Mouse (Mus musculus) hindbrain, embryonic 16.5 days (tissue): ENCODE results near the gene Pakap. TPM values are rescaled to one million over a fixed set of nuclear protein-coding genes. Genes with fewer than 3 reads are reported as not detected.
A peak's percentile ranks its signal among the peaks of the same experiment; 100 is the strongest.

ENCODE experiments used
- ATAC-seq: fragments of 200-750 bp; cut with Nextera tagmentation; 2 replicates; pipeline ENCODE4 v1.8.0; 2017; ENCODE audit warnings: moderate TSS enrichment, moderate library complexity
- H3K27ac ChIP-seq: fragments of 300-500 bp; sonication (generic); 2 replicates; pipeline ENCODE4 v1.5.1; 2014; ENCODE audit warnings: low read depth, mild to moderate bottlenecking, control low read depth, low read length, moderate library complexity
- H3K27me3 ChIP-seq: fragments of 300-500 bp; sonication (generic); replicated peaks from 2 replicates; pipeline ENCODE4 v1.6.1; 2014; ENCODE audit warnings: low read length; ENCODE audit not compliant: control insufficient read depth, insufficient read depth
- H3K36me3 ChIP-seq: fragments of 300-500 bp; sonication (generic); 2 replicates; pipeline ENCODE4 v1.6.1; 2014; ENCODE audit warnings: mild to moderate bottlenecking, low read length, moderate library complexity, mixed read lengths; ENCODE audit not compliant: control insufficient read depth, insufficient read depth
- H3K4me1 ChIP-seq: fragments of 300-500 bp; sonication (generic); 2 replicates; pipeline ENCODE4 v1.6.1; 2014; ENCODE audit warnings: low read depth, low read length; ENCODE audit not compliant: control insufficient read depth, insufficient read depth
- H3K4me2 ChIP-seq: fragments of 300-500 bp; sonication (generic); 2 replicates; pipeline ENCODE4 v1.6.1; 2014; ENCODE audit warnings: mild to moderate bottlenecking, low read length, control low read depth, moderate library complexity
- H3K4me3 ChIP-seq: fragments of 300-500 bp; sonication (generic); 2 replicates; pipeline ENCODE4 v1.5.1; 2014; ENCODE audit warnings: mild to moderate bottlenecking, low read length, control low read depth, moderate library complexity
- H3K9ac ChIP-seq: fragments of 300-500 bp; sonication (generic); 2 replicates; pipeline ENCODE4 v1.6.1; 2014; ENCODE audit warnings: low read depth, mild to moderate bottlenecking, control low read depth, low read length, moderate library complexity
- H3K9me3 ChIP-seq: fragments of 300-500 bp; sonication (generic); 2 replicates; pipeline ENCODE4 v1.6.1; 2014; ENCODE audit warnings: mild to moderate bottlenecking, low read length, moderate library complexity; ENCODE audit not compliant: control insufficient read depth
- WGBS: fragments of 180-500 bp; shearing (Covaris S2); extraction: QIAGEN DNeasy Blood & Tissue Kit; methylation state at CpG from one replicate; pipeline ENCODE4 v1.1.7; 2014; 5-methylcytosine and 5-hydroxymethylcytosine counted together
- polyA plus RNA-seq: library from polyadenylated mRNA; unstranded; fragments of >200 nt; fragmentation: Nextera tagmentation; extraction: Ambion mirVana; gene quantifications from 2 replicates; pipeline ENCODE4 v1.2.1, GENCODE M21; 2015

The Pakap gene
- polyA plus RNA-seq, 1 experiment from 2014 or later, result 14.0 TPM

- no peak overlapping the region for H3K4me3 ChIP-seq
- no peaks in the 10 kb centered on the region for H3K36me3 ChIP-seq
- no peaks in the 10 kb centered on the region for H3K27me3 ChIP-seq
- no peak overlapping the region for H3K27ac ChIP-seq
- H3K9ac ChIP-seq, result no peak overlapping the region
- no peaks in the 10 kb centered on the region for H3K4me1 ChIP-seq
- 74% methylated on average over 1 of the region's 1 CpGs for WGBS
- ATAC-seq, result no peak
- no peak overlapping the region for H3K4me2 ChIP-seq
- no peaks in the 10 kb centered on the region for H3K9me3 ChIP-seq
These were observed 57.8 kb downstream of the Pakap start for GRCm38 (mm10) chr4:57625756-57626155.

GRCm38 (mm10) chr4:57626921-57627320, 58.9 kb downstream of the Pakap start:
- Histone ChIP-seq H3K27ac (no peak overlapping the region), H3K9ac (no peak overlapping the region), H3K4me2 (no peak overlapping the region), H3K9me3 (no peaks in the 10 kb centered on the region), H3K4me1 (no peaks in the 10 kb centered on the region), H3K4me3 (no peak overlapping the region), H3K27me3 (no peaks in the 10 kb centered on the region), H3K36me3 (no peaks in the 10 kb centered on the region)
- ATAC-seq, result no peak
- 91% methylated on average over 5 of the region's 5 CpGs for WGBS

- H3K4me2 ChIP-seq, result no peak overlapping the region
- no peak overlapping the region for H3K9ac ChIP-seq
- H3K27me3 ChIP-seq, result no peaks in the 10 kb centered on the region
- peaks cover 10% of the 10 kb centered on the region for H3K4me1 ChIP-seq
- H3K4me3 ChIP-seq, result no peak overlapping the region
- ATAC-seq, result no peak
- no peaks in the 10 kb centered on the region for H3K9me3 ChIP-seq
- no peaks in the 10 kb centered on the region for H3K36me3 ChIP-seq
- no peak overlapping the region for H3K27ac ChIP-seq
- 74% methylated on average over 5 of the region's 5 CpGs for WGBS
These were observed 64.4 kb downstream of the Pakap start for GRCm38 (mm10) chr4:57632386-57632785.

GRCm38 (mm10) chr4:57633052-57633451, 65.1 kb downstream of the Pakap start:
- no peaks in the 10 kb centered on the region for H3K36me3 ChIP-seq
- H3K4me3 ChIP-seq, result no peak overlapping the region
- ATAC-seq, result no peak
- 92% methylated on average over 7 of the region's 7 CpGs for WGBS
- H3K27me3 ChIP-seq, result no peaks in the 10 kb centered on the region
- no peaks in the 10 kb centered on the region for H3K9me3 ChIP-seq
- H3K4me1 ChIP-seq, result peaks cover 10% of the 10 kb centered on the region
- H3K9ac ChIP-seq, result no peak overlapping the region
- no peak overlapping the region for H3K27ac ChIP-seq
- no peak overlapping the region for H3K4me2 ChIP-seq

GRCm38 (mm10) chr4:57634956-57635355, 67.0 kb downstream of the Pakap start:
- no peaks in the 10 kb centered on the region for H3K27me3 ChIP-seq
- H3K9ac ChIP-seq, result no peak overlapping the region
- no peaks in the 10 kb centered on the region for H3K9me3 ChIP-seq
- WGBS, result 56% methylated on average over 1 of the region's 1 CpGs
- H3K4me3 ChIP-seq, result no peak overlapping the region
- ATAC-seq, result no peak
- H3K4me2 ChIP-seq, result no peak overlapping the region
- peaks cover 16% of the 10 kb centered on the region for H3K4me1 ChIP-seq
- no peaks in the 10 kb centered on the region for H3K36me3 ChIP-seq
- no peak overlapping the region for H3K27ac ChIP-seq

GRCm38 (mm10) chr4:57636782-57637482, 69.0 kb downstream of the Pakap start:
- Histone ChIP-seq H3K4me3 (no peak overlapping the region; the same call in 1 of the 2 replicates), H3K9ac (peak overlapping the region; percentile 69)

GRCm38 (mm10) chr4:57637636-57638386, 69.8 kb downstream of the Pakap start:
- no peaks in the 10 kb centered on the region for H3K9me3 ChIP-seq
- H3K4me3 ChIP-seq, result peak overlapping the region; percentile 51
- H3K4me2 ChIP-seq, result peak overlapping the region; percentile 70
- peak; percentile 89 for ATAC-seq
- H3K27me3 ChIP-seq, result no peaks in the 10 kb centered on the region
- WGBS, result 16% methylated on average over 24 of the region's 24 CpGs
- H3K9ac ChIP-seq, result peak overlapping the region; percentile 69
- H3K4me1 ChIP-seq, result peaks cover 18% of the 10 kb centered on the region
- no peaks in the 10 kb centered on the region for H3K36me3 ChIP-seq
- peak overlapping the region; percentile 83 for H3K27ac ChIP-seq

More at GRCm38 (mm10) chr4:57636782-57637482, 69.0 kb downstream of the Pakap start:
- 67% methylated on average over 9 of the region's 9 CpGs for WGBS
- H3K36me3 ChIP-seq, result no peaks in the 10 kb centered on the region
- no peaks in the 10 kb centered on the region for H3K9me3 ChIP-seq
- ATAC-seq, result peak; percentile 22; the same call in 1 of the 2 replicates
- H3K27me3 ChIP-seq, result no peaks in the 10 kb centered on the region
- H3K4me2 ChIP-seq, result peak overlapping the region; percentile 70
- H3K27ac ChIP-seq, result peak overlapping the region; percentile 83
- H3K4me1 ChIP-seq, result peaks cover 18% of the 10 kb centered on the region

GRCm38 (mm10) chr4:57638941-57639340, 71.0 kb downstream of the Pakap start:
- WGBS, result 72% methylated on average over 9 of the region's 9 CpGs
- Histone ChIP-seq H3K27ac (peak overlapping the region; percentile 54; the same call in 1 of the 2 replicates), H3K4me3 (peak overlapping the region; percentile 51), H3K27me3 (no peaks in the 10 kb centered on the region), H3K9me3 (no peaks in the 10 kb centered on the region), H3K4me1 (peaks cover 18% of the 10 kb centered on the region), H3K9ac (peak overlapping the region; percentile 52), H3K4me2 (peak overlapping the region; percentile 70), H3K36me3 (no peaks in the 10 kb centered on the region)
- ATAC-seq, result 0 out of 2 replicates have a peak, but pooled peaks have one; percentile 12

- Histone ChIP-seq H3K27ac (no peak overlapping the region), H3K4me1 (peaks cover 18% of the 10 kb centered on the region), H3K27me3 (no peaks in the 10 kb centered on the region), H3K4me2 (peak overlapping the region; percentile 70), H3K4me3 (peak overlapping the region; percentile 19), H3K9me3 (no peaks in the 10 kb centered on the region), H3K36me3 (no peaks in the 10 kb centered on the region), H3K9ac (0 out of 2 replicates have a peak overlapping the region, but pooled peaks have one; percentile 0)
- WGBS, result 45% methylated on average over 7 of the region's 7 CpGs
- ATAC-seq, result no peak
These were observed 72.2 kb downstream of the Pakap start for GRCm38 (mm10) chr4:57640222-57640621.
